Mouse (Mus musculus): Measurements from ENCODE around the gene Nid2. TPM values are rescaled to one million over a fixed set of nuclear protein-coding genes. Genes with fewer than 3 reads are reported as not detected.

The Nid2 gene
- 30.0 and 32.2 TPM in 2 replicates for polyA plus RNA-seq (2014; fragmentation: Nextera tagmentation; extraction: Ambion mirVana)

DNA sequence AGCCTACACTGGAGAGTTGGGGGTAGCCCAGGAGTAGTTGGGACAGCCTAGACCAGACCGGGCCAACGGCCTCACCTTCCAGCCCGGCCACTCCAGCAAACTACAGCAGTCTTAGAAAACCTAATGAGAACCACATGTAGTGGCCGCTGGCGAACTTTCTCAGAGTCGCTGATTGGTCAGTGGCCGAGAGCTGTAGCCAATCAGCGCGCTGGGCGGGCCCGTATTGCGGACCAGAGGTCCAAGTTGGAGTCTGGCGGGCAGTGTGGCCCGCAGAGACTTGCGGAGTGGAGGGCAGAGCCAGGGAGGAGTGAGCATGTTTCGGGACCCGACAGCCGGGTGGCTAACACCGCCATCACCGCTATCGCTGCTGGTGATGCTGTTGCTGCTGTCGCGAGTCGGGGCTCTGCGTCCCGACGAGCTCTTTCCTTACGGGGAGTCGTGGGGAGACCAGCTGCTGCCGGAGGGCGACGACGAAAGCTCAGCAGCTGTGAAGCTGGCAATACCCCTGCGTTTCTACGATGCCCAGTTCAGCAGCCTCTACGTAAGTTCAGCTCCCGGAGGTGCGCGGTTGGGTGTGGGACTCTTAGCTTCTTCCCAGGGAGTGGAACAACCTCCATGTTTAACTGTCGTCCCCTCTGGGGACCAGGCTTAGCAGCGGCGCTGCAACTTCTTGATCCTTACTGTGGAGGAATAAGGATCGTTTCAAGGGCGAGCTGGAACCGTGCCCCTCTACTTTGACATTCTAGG, at the start of gene Nid2:
Nid2 (plus strand) TSS at position 241 of the 747 bp plus-strand sequence.
- ATAC-seq (ENCODE audit: low FRiP score): peak; percentile 96
- peak within 1 kb of the TSS; percentile 55 for H3K9ac ChIP-seq (ENCODE audit: low read length)
- peak within 1 kb of the TSS; percentile 47 for H3K4me3 ChIP-seq (ENCODE audit: low read depth, low read length)
- H3K27ac ChIP-seq (ENCODE audit: low read depth, low read length): no peak within 1 kb of the TSS
- under 1% methylated on average over 42 of the region's 45 CpGs for WGBS
- peaks cover 20% of the 10 kb centered on the region for H3K4me1 ChIP-seq (ENCODE audit: control insufficient read depth, insufficient read depth, low read length)
- H3K4me2 ChIP-seq: peak within 1 kb of the TSS; percentile 93
- H3K9me3 ChIP-seq (ENCODE audit: control insufficient read depth, low read length): no peaks in the 10 kb centered on the region
- peak; percentile 98 for DNase-seq (ENCODE audit: low spot score, missing footprints)
- H3K36me3 ChIP-seq (ENCODE audit: control insufficient read depth, insufficient read depth, low read length): no peaks in the 10 kb centered on the region
- H3K27me3 ChIP-seq (ENCODE audit: control insufficient read depth, insufficient read depth, low read length): peaks cover 15% of the 10 kb centered on the region

DNA sequence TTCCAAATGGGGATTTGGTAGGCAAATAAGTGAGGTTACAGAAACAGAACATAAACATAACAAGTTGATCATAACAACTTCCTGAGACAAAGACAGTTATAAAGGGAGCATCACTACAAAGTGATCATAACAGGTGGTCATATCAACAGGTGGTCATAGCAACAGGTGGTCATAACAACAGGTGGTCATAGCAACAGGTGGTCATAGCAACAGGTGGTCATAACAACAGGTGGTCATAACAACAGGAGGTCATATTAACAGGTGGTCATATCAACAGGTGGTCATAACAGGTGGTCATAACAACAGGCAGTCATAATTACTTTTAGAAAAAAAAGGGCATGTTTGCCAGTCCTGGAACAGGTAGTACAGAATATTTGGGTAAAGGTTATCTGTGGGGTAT, 49.5 kb upstream of the Nid2 start:
- no peaks in the 10 kb centered on the region for H3K27me3 ChIP-seq (ENCODE audit: control insufficient read depth, insufficient read depth, low read length)
- no peaks in the 10 kb centered on the region for H3K9me3 ChIP-seq (ENCODE audit: control insufficient read depth, low read length)
- DNase-seq (ENCODE audit: low spot score, missing footprints) (no peak), ATAC-seq (ENCODE audit: low FRiP score) (no peak)
- H3K4me1 ChIP-seq (ENCODE audit: control insufficient read depth, insufficient read depth, low read length): no peaks in the 10 kb centered on the region
- no peak overlapping the region for H3K27ac ChIP-seq (ENCODE audit: low read depth, low read length)
- no peak overlapping the region for H3K4me2 ChIP-seq
- no peaks in the 10 kb centered on the region for H3K36me3 ChIP-seq (ENCODE audit: control insufficient read depth, insufficient read depth, low read length)
- no peak overlapping the region for H3K4me3 ChIP-seq (ENCODE audit: low read depth, low read length)
- no peak overlapping the region for H3K9ac ChIP-seq (ENCODE audit: low read length)

DNA sequence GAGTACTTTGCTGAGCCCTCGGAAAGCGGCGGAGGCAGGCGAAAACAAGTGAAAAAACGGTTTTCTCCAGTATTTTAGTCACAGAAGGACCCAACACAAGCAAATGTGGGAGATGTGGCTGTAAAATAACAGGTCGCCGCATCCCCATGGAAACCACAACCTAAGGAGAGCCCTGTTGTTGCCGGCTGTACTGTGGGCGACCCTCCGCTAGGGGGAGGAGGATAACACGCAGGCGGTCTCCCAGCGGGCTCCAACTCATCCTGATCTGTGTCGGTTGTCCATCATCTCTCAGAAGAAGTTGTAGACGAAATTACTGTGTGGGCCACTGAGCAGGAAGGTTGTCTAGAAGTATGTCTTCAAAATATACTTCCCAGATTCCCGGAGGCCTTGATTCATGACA, 45.4 kb upstream of the Nid2 start:
- H3K4me3 ChIP-seq (ENCODE audit: low read depth, low read length): no peak overlapping the region
- H3K9me3 ChIP-seq (ENCODE audit: control insufficient read depth, low read length): no peaks in the 10 kb centered on the region
- H3K4me2 ChIP-seq: no peak overlapping the region
- peaks cover 4% of the 10 kb centered on the region; the same call in 1 of the 2 replicates for H3K4me1 ChIP-seq (ENCODE audit: control insufficient read depth, insufficient read depth, low read length)
- H3K27ac ChIP-seq (ENCODE audit: low read depth, low read length): no peak overlapping the region
- ATAC-seq (ENCODE audit: low FRiP score) (peak; percentile 82), DNase-seq (ENCODE audit: low spot score, missing footprints) (peak; percentile 96)
- no peak overlapping the region for H3K9ac ChIP-seq (ENCODE audit: low read length)
- 12% methylated on average over 16 of the region's 16 CpGs for WGBS
- H3K36me3 ChIP-seq (ENCODE audit: control insufficient read depth, insufficient read depth, low read length): no peaks in the 10 kb centered on the region
- H3K27me3 ChIP-seq (ENCODE audit: control insufficient read depth, insufficient read depth, low read length): no peaks in the 10 kb centered on the region

DNA sequence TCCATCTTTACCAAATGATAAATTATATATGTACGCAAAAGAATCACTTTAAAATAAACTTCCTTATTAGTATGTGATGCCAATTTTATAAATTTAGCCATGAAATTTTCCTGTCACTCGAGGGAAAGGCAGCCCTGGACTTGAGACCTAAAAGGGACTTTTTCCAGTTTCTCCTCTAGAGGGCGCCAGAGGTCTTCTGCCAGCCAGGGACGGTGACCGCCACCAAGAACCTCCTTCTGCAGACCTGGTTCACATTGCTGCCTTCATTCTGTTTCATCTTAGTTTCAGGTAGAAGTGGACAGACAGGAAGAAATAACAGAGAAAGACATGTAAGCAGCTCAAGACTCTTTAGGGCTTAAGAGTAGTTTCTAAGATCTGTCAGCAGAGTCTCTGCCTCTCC, 44.6 kb upstream of the Nid2 start:
- Histone ChIP-seq H3K4me1 (ENCODE audit: control insufficient read depth, insufficient read depth, low read length) (peaks cover 4% of the 10 kb centered on the region; the same call in 1 of the 2 replicates), H3K9ac (ENCODE audit: low read length) (no peak overlapping the region), H3K27me3 (ENCODE audit: control insufficient read depth, insufficient read depth, low read length) (no peaks in the 10 kb centered on the region), H3K4me2 (no peak overlapping the region), H3K9me3 (ENCODE audit: control insufficient read depth, low read length) (no peaks in the 10 kb centered on the region), H3K27ac (ENCODE audit: low read depth, low read length) (no peak overlapping the region), H3K4me3 (ENCODE audit: low read depth, low read length) (no peak overlapping the region), H3K36me3 (ENCODE audit: control insufficient read depth, insufficient read depth, low read length) (no peaks in the 10 kb centered on the region)
- WGBS: 2% methylated on average over 5 of the region's 5 CpGs
- DNase-seq (ENCODE audit: low spot score, missing footprints): peak; percentile 94
- peak; percentile 47; the same call in 1 of the 2 replicates for ATAC-seq (ENCODE audit: low FRiP score)

DNA sequence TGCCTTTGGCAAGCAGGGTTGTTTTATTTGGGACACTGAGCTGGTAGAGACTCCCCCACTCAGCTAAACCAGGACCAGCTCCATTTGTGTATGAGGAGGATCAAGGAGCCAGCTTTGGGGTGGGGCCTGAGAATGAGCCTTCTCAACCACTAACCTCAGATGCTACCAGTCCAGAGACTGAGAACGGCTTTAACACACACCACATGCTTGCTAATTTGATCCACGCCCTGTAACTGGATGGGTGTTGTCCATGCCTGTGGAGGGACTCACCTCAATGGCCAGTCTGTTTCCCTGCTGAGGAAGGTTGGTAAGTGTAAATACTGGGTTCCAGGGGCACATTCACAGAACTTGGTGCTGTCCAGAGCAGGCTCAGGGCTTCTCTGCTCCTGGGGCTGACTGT, 44.1 kb upstream of the Nid2 start:
- Histone ChIP-seq H3K4me2 (no peak overlapping the region), H3K27me3 (ENCODE audit: control insufficient read depth, insufficient read depth, low read length) (no peaks in the 10 kb centered on the region), H3K9me3 (ENCODE audit: control insufficient read depth, low read length) (no peaks in the 10 kb centered on the region), H3K36me3 (ENCODE audit: control insufficient read depth, insufficient read depth, low read length) (no peaks in the 10 kb centered on the region), H3K4me3 (ENCODE audit: low read depth, low read length) (no peak overlapping the region), H3K27ac (ENCODE audit: low read depth, low read length) (no peak overlapping the region), H3K4me1 (ENCODE audit: control insufficient read depth, insufficient read depth, low read length) (peaks cover 4% of the 10 kb centered on the region; the same call in 1 of the 2 replicates), H3K9ac (ENCODE audit: low read length) (no peak overlapping the region)
- 82% methylated on average over 2 of the region's 2 CpGs for WGBS
- ATAC-seq (ENCODE audit: low FRiP score): 0 out of 2 replicates have a peak, but pooled peaks have one; percentile 3
- DNase-seq (ENCODE audit: low spot score, missing footprints): no peak

DNA sequence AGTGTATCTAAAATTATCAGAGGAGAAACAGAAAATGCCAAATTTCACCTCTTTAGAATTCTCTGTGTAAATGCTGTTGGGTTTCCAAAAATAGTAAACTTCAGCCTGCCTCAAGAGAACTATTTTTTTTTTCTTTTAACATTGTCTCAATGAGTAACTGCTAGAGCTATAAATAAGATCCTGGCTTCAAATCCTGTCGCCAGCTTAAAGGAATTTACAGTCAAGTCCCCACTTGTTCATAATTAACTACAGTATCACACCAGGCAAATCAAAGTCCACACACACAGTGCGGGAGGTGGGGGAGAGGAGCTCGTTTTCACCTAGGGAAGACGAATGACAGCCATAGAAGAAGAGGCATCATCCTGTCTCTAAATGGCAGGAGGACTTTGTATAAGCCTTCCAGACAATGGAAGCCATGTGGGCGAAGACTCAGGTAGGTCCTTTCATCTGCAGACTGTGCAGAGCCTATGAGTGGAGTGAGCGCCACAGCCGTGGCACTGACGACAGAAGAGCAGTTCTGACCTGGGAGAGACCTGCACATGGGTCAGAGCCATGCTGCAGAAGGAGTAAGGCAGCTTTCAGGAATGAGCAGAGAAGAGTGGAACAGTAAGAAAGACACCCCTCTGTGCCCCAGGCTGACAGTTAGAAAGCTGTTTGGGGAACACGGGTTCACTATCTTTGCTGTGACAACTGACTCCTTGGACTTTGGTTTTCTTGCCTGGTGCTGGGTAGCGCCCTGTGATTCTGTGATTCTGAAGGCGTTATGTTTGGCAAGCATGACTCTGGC, 43.2 kb upstream of the Nid2 start:
- no peak overlapping the region for H3K4me3 ChIP-seq (ENCODE audit: low read depth, low read length)
- ATAC-seq (ENCODE audit: low FRiP score): no peak
- no peaks in the 10 kb centered on the region for H3K36me3 ChIP-seq (ENCODE audit: control insufficient read depth, insufficient read depth, low read length)
- H3K9me3 ChIP-seq (ENCODE audit: control insufficient read depth, low read length): no peaks in the 10 kb centered on the region
- no peak overlapping the region for H3K27ac ChIP-seq (ENCODE audit: low read depth, low read length)
- WGBS: 80% methylated on average over 11 of the region's 11 CpGs
- no peak for DNase-seq (ENCODE audit: low spot score, missing footprints)
- peaks cover 4% of the 10 kb centered on the region; the same call in 1 of the 2 replicates for H3K4me1 ChIP-seq (ENCODE audit: control insufficient read depth, insufficient read depth, low read length)
- no peak overlapping the region for H3K9ac ChIP-seq (ENCODE audit: low read length)
- H3K27me3 ChIP-seq (ENCODE audit: control insufficient read depth, insufficient read depth, low read length): no peaks in the 10 kb centered on the region
- no peak overlapping the region for H3K4me2 ChIP-seq

DNA sequence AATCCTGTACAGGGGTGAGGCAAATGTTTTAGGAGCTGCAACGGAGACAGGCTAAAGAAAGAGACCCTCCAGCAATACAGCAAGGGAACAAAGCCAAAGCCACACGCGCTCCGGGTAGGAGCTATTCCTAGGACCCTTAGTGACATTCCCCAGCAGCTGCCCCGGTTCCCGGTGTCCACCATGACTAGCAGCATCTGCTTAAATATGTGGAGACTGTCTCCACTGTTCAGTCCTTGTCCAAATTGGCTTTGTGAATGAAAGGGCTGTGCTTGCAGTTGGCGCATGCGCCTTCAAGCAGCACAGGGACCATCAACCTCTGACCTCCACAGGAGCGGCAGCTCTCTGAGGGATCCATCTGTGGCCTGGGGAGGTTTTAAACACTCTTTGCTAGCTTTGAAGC, 41.9 kb upstream of the Nid2 start:
- DNase-seq (ENCODE audit: low spot score, missing footprints) (no peak), ATAC-seq (ENCODE audit: low FRiP score) (peak; percentile 43; the same call in 1 of the 2 replicates)
- 0 out of 2 replicates have a peak overlapping the region, but pooled peaks have one; percentile 16 for H3K9ac ChIP-seq (ENCODE audit: low read length)
- no peak overlapping the region for H3K4me2 ChIP-seq
- no peaks in the 10 kb centered on the region for H3K9me3 ChIP-seq (ENCODE audit: control insufficient read depth, low read length)
- H3K4me1 ChIP-seq (ENCODE audit: control insufficient read depth, insufficient read depth, low read length): peaks cover 4% of the 10 kb centered on the region; the same call in 1 of the 2 replicates
- H3K36me3 ChIP-seq (ENCODE audit: control insufficient read depth, insufficient read depth, low read length): no peaks in the 10 kb centered on the region
- H3K4me3 ChIP-seq (ENCODE audit: low read depth, low read length): no peak overlapping the region
- no peaks in the 10 kb centered on the region for H3K27me3 ChIP-seq (ENCODE audit: control insufficient read depth, insufficient read depth, low read length)
- H3K27ac ChIP-seq (ENCODE audit: low read depth, low read length): no peak overlapping the region; the same call in 1 of the 2 replicates
- WGBS: 57% methylated on average over 9 of the region's 9 CpGs

DNA sequence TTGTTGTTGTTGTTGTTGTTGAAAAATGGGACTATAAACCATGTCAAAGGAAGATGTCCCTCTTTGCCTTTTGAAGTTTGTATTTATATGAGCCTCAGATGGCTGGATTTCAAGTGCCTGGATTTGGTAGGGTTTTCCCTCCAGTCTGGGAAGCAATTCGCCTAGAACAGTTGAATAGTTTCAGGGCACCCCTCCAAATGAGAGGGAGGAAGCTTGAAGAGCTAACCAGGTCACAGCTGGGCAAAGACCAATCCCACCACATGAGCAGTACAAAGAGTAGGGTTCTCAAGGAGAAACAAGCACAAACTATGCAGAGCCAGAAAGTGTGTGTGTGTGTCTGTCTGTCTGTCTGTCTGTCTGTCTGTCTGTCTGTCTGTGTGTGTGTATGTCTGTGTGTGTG, 39.3 kb upstream of the Nid2 start:
- Histone ChIP-seq H3K4me2 (no peak overlapping the region), H3K9me3 (ENCODE audit: control insufficient read depth, low read length) (no peaks in the 10 kb centered on the region), H3K27me3 (ENCODE audit: control insufficient read depth, insufficient read depth, low read length) (no peaks in the 10 kb centered on the region), H3K4me3 (ENCODE audit: low read depth, low read length) (no peak overlapping the region), H3K36me3 (ENCODE audit: control insufficient read depth, insufficient read depth, low read length) (no peaks in the 10 kb centered on the region), H3K9ac (ENCODE audit: low read length) (no peak overlapping the region), H3K27ac (ENCODE audit: low read depth, low read length) (no peak overlapping the region), H3K4me1 (ENCODE audit: control insufficient read depth, insufficient read depth, low read length) (peaks cover 4% of the 10 kb centered on the region; the same call in 1 of the 2 replicates)
- DNase-seq (ENCODE audit: low spot score, missing footprints): no peak
- ATAC-seq (ENCODE audit: low FRiP score): no peak
- 60% methylated on average over 1 of the region's 1 CpGs for WGBS

DNA sequence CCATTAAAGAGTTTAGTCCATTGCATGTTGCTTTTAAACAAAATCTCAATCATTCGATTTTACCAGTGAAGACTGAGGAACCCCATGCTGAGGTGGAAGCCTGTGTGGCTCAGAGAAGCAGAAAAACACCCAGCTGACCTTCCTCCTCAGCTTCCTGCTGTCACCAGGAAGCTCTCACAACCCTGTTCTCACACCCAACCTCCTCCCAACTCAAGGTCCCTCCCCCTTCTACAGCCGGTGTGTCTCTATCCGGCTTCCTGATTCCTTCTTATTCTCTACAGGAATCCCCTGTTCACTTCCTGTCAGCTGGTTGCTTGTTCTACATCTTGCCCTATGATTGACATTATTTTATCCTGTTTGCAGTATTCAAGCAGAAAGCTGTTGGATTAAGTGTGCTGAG, 38.0 kb upstream of the Nid2 start:
- Histone ChIP-seq H3K27ac (ENCODE audit: low read depth, low read length) (no peak overlapping the region), H3K27me3 (ENCODE audit: control insufficient read depth, insufficient read depth, low read length) (no peaks in the 10 kb centered on the region), H3K36me3 (ENCODE audit: control insufficient read depth, insufficient read depth, low read length) (no peaks in the 10 kb centered on the region), H3K9ac (ENCODE audit: low read length) (no peak overlapping the region), H3K4me2 (no peak overlapping the region), H3K9me3 (ENCODE audit: control insufficient read depth, low read length) (no peaks in the 10 kb centered on the region), H3K4me1 (ENCODE audit: control insufficient read depth, insufficient read depth, low read length) (peaks cover 4% of the 10 kb centered on the region; the same call in 1 of the 2 replicates), H3K4me3 (ENCODE audit: low read depth, low read length) (no peak overlapping the region)
- WGBS: 72% methylated on average over 3 of the region's 3 CpGs
- no peak for ATAC-seq (ENCODE audit: low FRiP score)
- DNase-seq (ENCODE audit: low spot score, missing footprints): no peak

All from midbrain, embryonic 11.5 days (tissue).